ENCODE assay signal across 8 mouse cellular contexts in genomic region chr2:131262213-131262672, GRCm38 (mm10). TPM values are rescaled to one million over a fixed set of nuclear protein-coding genes. Genes with fewer than 3 reads are reported as not detected.
A peak's percentile ranks its signal among the peaks of the same experiment; 100 is the strongest.
DNase-seq lines count a peak whose midpoint lies in the region; ATAC-seq and TF ChIP-seq lines count a peak whose summit lies in the region.

Gene Pank2, plus strand, starts transcription at chr2:131262495.

- peaks cover 47% of the 10 kb centered on the region for H3K4me1 ChIP-seq in forebrain, embryonic 10.5 days
- H3K4me1 ChIP-seq in heart, embryonic 15.5 days (replicated peaks), result peaks cover 35% of the 10 kb centered on the region
- peaks cover 42 to 49% of the 10 kb centered on the region in 2 experiments for H3K4me1 ChIP-seq in liver, embryonic 14.5 days (replicated peaks; ENCODE audit: control insufficient read depth in 2 of 2, insufficient read depth in 2 of 2, low read length in 1 of 2)
- H3K4me1 ChIP-seq in neural tube, embryonic 11.5 days (ENCODE audit: control insufficient read depth, insufficient read depth, low read length), result peaks cover 14% of the 10 kb centered on the region
- H3K4me1 ChIP-seq in stomach, postnatal 0 days (replicated peaks; ENCODE audit: control insufficient read depth, insufficient read depth), result 0 out of 2 replicates have a peak, but pooled peaks cover 6% of the 10 kb centered on the region

- H3K9me3 ChIP-seq in forebrain, embryonic 10.5 days, result no peaks in the 10 kb centered on the region
- H3K9me3 ChIP-seq in heart, embryonic 15.5 days (replicated peaks), result no peaks in the 10 kb centered on the region
- H3K9me3 ChIP-seq in liver, embryonic 14.5 days (ENCODE audit: control insufficient read depth, low read length), result no peaks in the 10 kb centered on the region
- no peaks in the 10 kb centered on the region for H3K9me3 ChIP-seq in neural tube, embryonic 11.5 days (ENCODE audit: control insufficient read depth, low read length)
- no peaks in the 10 kb centered on the region for H3K9me3 ChIP-seq in stomach, postnatal 0 days (ENCODE audit: control insufficient read depth, low read length)

- TF ChIP-seq EP300 in liver, embryonic 14.5 days (IDR thresholded peaks at IDR 0.05; ENCODE audit: low read depth), result no peak
- TF ChIP-seq EP300 in stomach, postnatal 0 days (optimal IDR thresholded peaks at IDR 0.05), result no peak

- peak; percentile 100 for ATAC-seq in heart, embryonic 15.5 days (replicated peaks; ENCODE audit: insufficient number of reproducible peaks, insufficient read depth, low FRiP score, low read depth)
- ATAC-seq in liver, embryonic 14.5 days (ENCODE audit: insufficient read depth), result peak; percentile 92
- ATAC-seq in neural tube, embryonic 11.5 days (ENCODE audit: insufficient read depth, low FRiP score, low TSS enrichment), result peak; percentile 100
- ATAC-seq in stomach, postnatal 0 days (ENCODE audit: low FRiP score, low TSS enrichment), result peak; percentile 98

- H3K27me3 ChIP-seq in forebrain, embryonic 10.5 days (ENCODE audit: poor library complexity, severe bottlenecking), result no peaks in the 10 kb centered on the region
- no peaks in the 10 kb centered on the region for H3K27me3 ChIP-seq in heart, embryonic 15.5 days
- H3K27me3 ChIP-seq in liver, embryonic 14.5 days (ENCODE audit: control insufficient read depth, insufficient read depth, low read length), result no peaks in the 10 kb centered on the region
- no peaks in the 10 kb centered on the region for H3K27me3 ChIP-seq in neural tube, embryonic 11.5 days (ENCODE audit: control insufficient read depth, insufficient read depth, low read length)
- H3K27me3 ChIP-seq in stomach, postnatal 0 days (ENCODE audit: control insufficient read depth, insufficient read depth, low read length), result no peaks in the 10 kb centered on the region

- H3K4me3 ChIP-seq in forebrain, embryonic 10.5 days, result peak within 1 kb of the TSS; percentile 83
- peak within 1 kb of the TSS; percentile 79 for H3K4me3 ChIP-seq in heart, embryonic 15.5 days
- peak within 1 kb of the TSS; percentile 94 to 97 for H3K4me3 ChIP-seq in liver, embryonic 14.5 days (ENCODE audit: insufficient read depth in 1 of 2, low read depth in 2 of 2, low read length in 2 of 2)
- peak within 1 kb of the TSS; percentile 90 for H3K4me3 ChIP-seq in neural tube, embryonic 11.5 days (ENCODE audit: low read depth, low read length)
- H3K4me3 ChIP-seq in stomach, postnatal 0 days (ENCODE audit: low read depth, low read length), result peak within 1 kb of the TSS; percentile 79

- WGBS in forebrain, embryonic 10.5 days, result under 1% methylated on average over 47 of the region's 49 CpGs
- under 1% methylated on average over 49 of the region's 49 CpGs for WGBS in heart, embryonic 15.5 days
- under 1% methylated on average over 49 of the region's 49 CpGs for WGBS in liver, embryonic 14.5 days (ENCODE audit: insufficient replicate concordance)
- 0% methylated on average over 43 of the region's 49 CpGs for WGBS in neural tube, embryonic 11.5 days
- under 1% methylated on average over 42 of the region's 49 CpGs for WGBS in stomach, postnatal 0 days

- H3K36me3 ChIP-seq in forebrain, embryonic 10.5 days (replicated peaks), result peaks cover 5% of the 10 kb centered on the region
- no peaks in the 10 kb centered on the region for H3K36me3 ChIP-seq in heart, embryonic 15.5 days
- H3K36me3 ChIP-seq in liver, embryonic 14.5 days (replicated peaks; ENCODE audit: control insufficient read depth, insufficient read depth, low read depth), result peaks cover 8% of the 10 kb centered on the region
- no peaks in the 10 kb centered on the region for H3K36me3 ChIP-seq in neural tube, embryonic 11.5 days (ENCODE audit: control insufficient read depth, insufficient read depth, low read length)
- no peaks in the 10 kb centered on the region for H3K36me3 ChIP-seq in stomach, postnatal 0 days (ENCODE audit: control insufficient read depth, insufficient read depth, low read length)

- DNase-seq in CD8-positive naive resting alpha-beta T cell, adult 2 months (ENCODE audit: low read depth in 2 of 2, low spot score in 2 of 2), result peak; percentile 93 to 94
- peak; percentile 93 for DNase-seq in c-Kit-positive CD71-negative TER-119-negative erythroid progenitor cells, embryonic 14.5 days (ENCODE audit: low read depth)
- peak; percentile 98 for DNase-seq in forebrain, embryonic 10.5 days (ENCODE audit: extremely low spot score, low spot score)
- peak; percentile 98 to 99 for DNase-seq in kidney, postnatal 25 days
- peak; percentile 96 to 97 (median 96) for DNase-seq in liver, embryonic 14.5 days (ENCODE audit: low read depth in 3 of 3, low spot score in 3 of 3)
- peak; percentile 98 for DNase-seq in neural tube, embryonic 11.5 days (ENCODE audit: low spot score)
- peak; percentile 97 for DNase-seq in stomach, postnatal 0 days (ENCODE audit: low spot score)

- H3K9ac ChIP-seq in heart, embryonic 15.5 days, result peak within 1 kb of the TSS; percentile 96
- peak within 1 kb of the TSS; percentile 99 for H3K9ac ChIP-seq in liver, embryonic 14.5 days (replicated peaks)
- peak within 1 kb of the TSS; percentile 96 for H3K9ac ChIP-seq in neural tube, embryonic 11.5 days (ENCODE audit: low read length)
- H3K9ac ChIP-seq in stomach, postnatal 0 days (ENCODE audit: low read length), result peak within 1 kb of the TSS; percentile 91

- no peak for TF ChIP-seq CTCF in liver, embryonic 14.5 days (IDR thresholded peaks at IDR 0.05; ENCODE audit: low read depth)
- peak; percentile 31; the same call in 1 of the 2 replicates for TF ChIP-seq CTCF in stomach, postnatal 0 days (IDR thresholded peaks at IDR 0.05; ENCODE audit: low read depth)

- peak within 1 kb of the TSS; percentile 67 for H3K4me2 ChIP-seq in heart, embryonic 15.5 days
- peak within 1 kb of the TSS; percentile 95 for H3K4me2 ChIP-seq in liver, embryonic 14.5 days (ENCODE audit: low read depth)
- H3K4me2 ChIP-seq in neural tube, embryonic 11.5 days (ENCODE audit: low read depth), result peak within 1 kb of the TSS; percentile 67
- H3K4me2 ChIP-seq in stomach, postnatal 0 days (replicated peaks; ENCODE audit: low read depth), result peak within 1 kb of the TSS; percentile 77

- peak within 1 kb of the TSS; percentile 99 for H3K27ac ChIP-seq in forebrain, embryonic 10.5 days
- peak within 1 kb of the TSS; percentile 100 for H3K27ac ChIP-seq in heart, embryonic 15.5 days
- peak within 1 kb of the TSS; percentile 99 for H3K27ac ChIP-seq in liver, embryonic 14.5 days
- peak within 1 kb of the TSS; percentile 99 for H3K27ac ChIP-seq in neural tube, embryonic 11.5 days (ENCODE audit: low read depth, low read length)
- H3K27ac ChIP-seq in stomach, postnatal 0 days (replicated peaks), result peak within 1 kb of the TSS; percentile 100

RNA-seq across cellular contexts. Expression of gene Pank2, which starts in this region (rescaled TPM):
- polyA plus RNA-seq in forebrain, embryonic 10.5 days (2016; fragmentation: Nextera tagmentation; extraction: Ambion mirVana), result 38.9 and 44.8 TPM in 2 replicates
- polyA plus RNA-seq in heart, embryonic 15.5 days (2015; fragmentation: Nextera tagmentation; extraction: Ambion mirVana), result 24.2 and 24.4 TPM in 2 replicates
- 9.5 and 14.3 TPM in 2 replicates for polyA plus RNA-seq in liver, embryonic 14.5 days (2012; rRNA removed)
- polyA plus RNA-seq in liver, embryonic 14.5 days (2014; fragmentation: Nextera tagmentation; extraction: Ambion mirVana), result 24.3 and 26.9 TPM in 2 replicates
- polyA plus RNA-seq in neural tube, embryonic 11.5 days (2014; fragmentation: Nextera tagmentation; extraction: Ambion mirVana), result 58.2 and 58.5 TPM in 2 replicates
- polyA plus RNA-seq in stomach, postnatal 0 days (2015; fragmentation: Nextera tagmentation; extraction: Ambion mirVana), result 28.3 and 32.4 TPM in 2 replicates

Comparison
In these comparisons a context has a peak if more than half of its experiments do, and no peak if none do; other contexts are left out.
1. Peak in every context shown above with its lines: DNase-seq, ATAC-seq, H3K4me3 ChIP-seq and H3K27ac ChIP-seq.